9 mouse cellular contexts compared by ENCODE assay signal in the genomic region with DNA sequence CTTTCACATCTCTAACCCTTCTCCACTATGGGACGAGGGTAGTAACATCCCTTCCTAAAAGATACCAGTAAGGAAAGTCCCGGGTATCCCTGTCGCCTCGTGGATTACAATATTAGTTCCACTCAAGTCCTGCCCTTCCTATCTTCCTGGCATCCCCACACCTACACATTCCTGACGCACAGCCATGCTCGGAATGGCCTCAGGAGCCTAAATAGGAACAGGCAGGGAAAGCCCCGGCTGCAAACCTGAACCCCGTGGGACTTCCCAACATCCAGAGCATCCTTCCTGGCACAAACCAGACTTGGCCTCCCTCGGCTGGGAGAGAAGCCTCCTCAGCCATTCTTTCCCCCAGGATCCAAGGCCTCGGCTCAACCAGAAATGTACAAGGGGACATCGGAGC. TPM values are rescaled to one million over a fixed set of nuclear protein-coding genes. Genes with fewer than 3 reads are reported as not detected.
DNase-seq lines count a peak whose midpoint lies in the region; ATAC-seq and TF ChIP-seq lines count a peak whose summit lies in the region.
"Had no signal": no experiment of that assay in that cellular context is flagged by ENCODE, and none has a peak within 500 bp of the region (broad histone marks: within the 10 kb centered on the region; RNA-seq: fewer than 3 reads in every experiment).

No protein-coding gene starts in this region.

- H3K4me2 ChIP-seq in kidney, postnatal 0 days (ENCODE audit: low read length): no peak overlapping the region
- no peak overlapping the region for H3K4me2 ChIP-seq in kidney, embryonic 16.5 days (replicated peaks; ENCODE audit: low read depth, low read length)
- H3K4me2 ChIP-seq in embryonic facial prominence, embryonic 14.5 days (ENCODE audit: low read depth, low read length): peak overlapping the region; percentile 63
- peak overlapping the region; percentile 41 for H3K4me2 ChIP-seq in liver, embryonic 13.5 days

- H3K4me1 ChIP-seq in kidney, postnatal 0 days (replicated peaks; ENCODE audit: insufficient read depth, low read length): peaks cover 70% of the 10 kb centered on the region
- H3K4me1 ChIP-seq in kidney, embryonic 16.5 days (ENCODE audit: insufficient read depth, low read length): peaks cover 79% of the 10 kb centered on the region
- H3K4me1 ChIP-seq in embryonic facial prominence, embryonic 14.5 days (ENCODE audit: control insufficient read depth, insufficient read depth, low read length): peaks cover 75% of the 10 kb centered on the region
- H3K4me1 ChIP-seq in liver, embryonic 13.5 days (replicated peaks): peaks cover 90% of the 10 kb centered on the region

- no peak for TF ChIP-seq CTCF in kidney, postnatal 0 days (IDR thresholded peaks at IDR 0.05; ENCODE audit: low read depth)

- no peak overlapping the region for H3K4me3 ChIP-seq in kidney, postnatal 0 days (replicated peaks; ENCODE audit: low read depth, low read length)
- H3K4me3 ChIP-seq in kidney, embryonic 16.5 days (ENCODE audit: low read length): no peak overlapping the region
- H3K4me3 ChIP-seq in embryonic facial prominence, embryonic 14.5 days (ENCODE audit: low read depth, low read length): no peak overlapping the region
- no peak overlapping the region for H3K4me3 ChIP-seq in liver, embryonic 13.5 days (replicated peaks)

- H3K27me3 ChIP-seq in kidney, postnatal 0 days (ENCODE audit: insufficient read depth, low read length): no peaks in the 10 kb centered on the region
- H3K27me3 ChIP-seq in kidney, embryonic 16.5 days (ENCODE audit: insufficient read depth, low read length): no peaks in the 10 kb centered on the region
- H3K27me3 ChIP-seq in embryonic facial prominence, embryonic 14.5 days (replicated peaks; ENCODE audit: control insufficient read depth, insufficient read depth, low read length): no peaks in the 10 kb centered on the region
- no peaks in the 10 kb centered on the region for H3K27me3 ChIP-seq in liver, embryonic 13.5 days

- no peak overlapping the region for H3K27ac ChIP-seq in kidney, postnatal 0 days
- H3K27ac ChIP-seq in kidney, embryonic 16.5 days (ENCODE audit: low read length): no peak overlapping the region
- H3K27ac ChIP-seq in embryonic facial prominence, embryonic 14.5 days (replicated peaks; ENCODE audit: low read depth, low read length): peak overlapping the region; percentile 49
- H3K27ac ChIP-seq in liver, embryonic 13.5 days: peak overlapping the region; percentile 65

- WGBS in kidney, postnatal 0 days: 52% methylated on average over 11 of the region's 11 CpGs
- WGBS in kidney, embryonic 16.5 days: 54% methylated on average over 11 of the region's 11 CpGs
- 55% methylated on average over 11 of the region's 11 CpGs for WGBS in embryonic facial prominence, embryonic 14.5 days
- 72% methylated on average over 11 of the region's 11 CpGs for WGBS in liver, embryonic 13.5 days (ENCODE audit: insufficient replicate concordance)

- DNase-seq in adrenal gland, postnatal 10 days: peak; percentile 3
- DNase-seq in adrenal gland, postnatal 25 days: no peak
- DNase-seq in kidney, postnatal 0 days (ENCODE audit: low spot score): no peak
- DNase-seq in embryonic facial prominence, embryonic 14.5 days (ENCODE audit: low spot score): no peak
- no peak for DNase-seq in liver, embryonic 13.5 days
- DNase-seq in Muller cell, postnatal 12 days (ENCODE audit: inconsistent ontology term): no peak
- no peak for DNase-seq in embryo, embryonic 10.5 days (ENCODE audit: low spot score)

- no peaks in the 10 kb centered on the region for H3K36me3 ChIP-seq in kidney, postnatal 0 days (ENCODE audit: insufficient read depth, low read length)
- no peaks in the 10 kb centered on the region for H3K36me3 ChIP-seq in kidney, embryonic 16.5 days (ENCODE audit: insufficient read depth, low read length)
- H3K36me3 ChIP-seq in embryonic facial prominence, embryonic 14.5 days (ENCODE audit: control insufficient read depth, insufficient read depth, low read length): 0 out of 2 replicates have a peak, but pooled peaks cover 4% of the 10 kb centered on the region
- H3K36me3 ChIP-seq in liver, embryonic 13.5 days: 0 out of 2 replicates have a peak, but pooled peaks cover 3% of the 10 kb centered on the region

- no peaks in the 10 kb centered on the region for H3K9me3 ChIP-seq in kidney, postnatal 0 days (replicated peaks; ENCODE audit: low read length)
- H3K9me3 ChIP-seq in kidney, embryonic 16.5 days (ENCODE audit: low read length): no peaks in the 10 kb centered on the region
- no peaks in the 10 kb centered on the region for H3K9me3 ChIP-seq in embryonic facial prominence, embryonic 14.5 days (ENCODE audit: control insufficient read depth, low read length)
- no peaks in the 10 kb centered on the region for H3K9me3 ChIP-seq in liver, embryonic 13.5 days (replicated peaks)

- no peak for ATAC-seq in kidney, postnatal 0 days (replicated peaks; ENCODE audit: low FRiP score, low read depth)
- no peak for ATAC-seq in kidney, embryonic 16.5 days (ENCODE audit: low FRiP score, low TSS enrichment)
- no peak for ATAC-seq in embryonic facial prominence, embryonic 14.5 days (ENCODE audit: low read depth)
- no peak for ATAC-seq in liver, embryonic 13.5 days (ENCODE audit: low read depth)

- 0 out of 2 replicates have a peak overlapping the region, but pooled peaks have one; percentile 10 for H3K9ac ChIP-seq in kidney, postnatal 0 days (ENCODE audit: low read depth, low read length)
- no peak overlapping the region for H3K9ac ChIP-seq in kidney, embryonic 16.5 days (replicated peaks; ENCODE audit: low read length)
- 0 out of 2 replicates have a peak overlapping the region, but pooled peaks have one; percentile 26 for H3K9ac ChIP-seq in embryonic facial prominence, embryonic 14.5 days (ENCODE audit: low read depth, low read length)
- no peak overlapping the region for H3K9ac ChIP-seq in liver, embryonic 13.5 days

RNA-seq across cellular contexts. Expression of a gene that starts 14.5 kb away (rescaled TPM):
- total RNA-seq in adrenal gland, postnatal 10 days (2021): 100 to 1,000 TPM in 1 of 2 experiments, 10 to 100 TPM in 1; 84.4 to 113 TPM
- total RNA-seq in adrenal gland, postnatal 25 days (2021): 79.9 and 117 TPM in 2 replicates
- polyA plus RNA-seq in kidney, postnatal 0 days (2015; fragmentation: Nextera tagmentation; extraction: Ambion mirVana): 38.1 and 39.3 TPM in 2 replicates
- 51.5 and 59.8 TPM in 2 replicates for polyA plus RNA-seq in kidney, embryonic 16.5 days (2015; fragmentation: Nextera tagmentation; extraction: Ambion mirVana)
- polyA plus RNA-seq in embryonic facial prominence, embryonic 14.5 days (2014; fragmentation: Nextera tagmentation; extraction: Ambion mirVana): 44.0 and 47.2 TPM in 2 replicates
- polyA plus RNA-seq in liver, embryonic 13.5 days (2015; fragmentation: Nextera tagmentation; extraction: Ambion mirVana): 12.8 and 12.9 TPM in 2 replicates

RNA-seq across cellular contexts. Expression of a gene that starts 26.1 kb away (rescaled TPM):
- 10 to 100 TPM; 72.3 to 74.7 TPM for total RNA-seq in adrenal gland, postnatal 10 days (2021)
- 132 and 143 TPM in 2 replicates for total RNA-seq in adrenal gland, postnatal 25 days (2021)
- polyA plus RNA-seq in kidney, postnatal 0 days (2015; fragmentation: Nextera tagmentation; extraction: Ambion mirVana): 41.4 and 43.6 TPM in 2 replicates
- 46.0 and 49.9 TPM in 2 replicates for polyA plus RNA-seq in kidney, embryonic 16.5 days (2015; fragmentation: Nextera tagmentation; extraction: Ambion mirVana)
- polyA plus RNA-seq in embryonic facial prominence, embryonic 14.5 days (2014; fragmentation: Nextera tagmentation; extraction: Ambion mirVana): 27.9 and 29.3 TPM in 2 replicates
- 14.0 and 14.4 TPM in 2 replicates for polyA plus RNA-seq in liver, embryonic 13.5 days (2015; fragmentation: Nextera tagmentation; extraction: Ambion mirVana)

RNA-seq across cellular contexts. Expression of a gene that starts 30.4 kb away (rescaled TPM):
- 10 to 100 TPM; 77.5 to 80.8 TPM for total RNA-seq in adrenal gland, postnatal 10 days (2021)
- total RNA-seq in adrenal gland, postnatal 25 days (2021): 72.6 and 92.6 TPM in 2 replicates
- polyA plus RNA-seq in kidney, postnatal 0 days (2015; fragmentation: Nextera tagmentation; extraction: Ambion mirVana): 111 and 123 TPM in 2 replicates
- 90.2 and 108 TPM in 2 replicates for polyA plus RNA-seq in kidney, embryonic 16.5 days (2015; fragmentation: Nextera tagmentation; extraction: Ambion mirVana)
- 92.9 and 98.4 TPM in 2 replicates for polyA plus RNA-seq in embryonic facial prominence, embryonic 14.5 days (2014; fragmentation: Nextera tagmentation; extraction: Ambion mirVana)
- 92.6 and 95.3 TPM in 2 replicates for polyA plus RNA-seq in liver, embryonic 13.5 days (2015; fragmentation: Nextera tagmentation; extraction: Ambion mirVana)

RNA-seq across cellular contexts. Expression of a gene that starts 33.2 kb away (rescaled TPM):
- total RNA-seq in adrenal gland, postnatal 10 days (2021): 1 to 10 TPM; 1.9 to 4.5 TPM
- total RNA-seq in adrenal gland, postnatal 25 days (2021): 1.3 and 1.5 TPM in 2 replicates
- polyA plus RNA-seq in kidney, postnatal 0 days (2015; fragmentation: Nextera tagmentation; extraction: Ambion mirVana): 6.3 and 9.2 TPM in 2 replicates
- polyA plus RNA-seq in kidney, embryonic 16.5 days (2015; fragmentation: Nextera tagmentation; extraction: Ambion mirVana): 21.2 and 24.6 TPM in 2 replicates
- 11.7 and 12.6 TPM in 2 replicates for polyA plus RNA-seq in embryonic facial prominence, embryonic 14.5 days (2014; fragmentation: Nextera tagmentation; extraction: Ambion mirVana)
- 14.6 and 16.4 TPM in 2 replicates for polyA plus RNA-seq in liver, embryonic 13.5 days (2015; fragmentation: Nextera tagmentation; extraction: Ambion mirVana)
- total RNA-seq: gastrocnemius, adult 8-10 months had no signal

RNA-seq across cellular contexts. Expression of a gene that starts 53.0 kb away (rescaled TPM):
- total RNA-seq in adrenal gland, postnatal 10 days (2021): 1 to 10 TPM; 1.1 to 2.6 TPM
- 0.36 TPM in 1 of 2 replicates, not detected in the other for total RNA-seq in adrenal gland, postnatal 25 days (2021)
- 0.09 TPM in 1 of 2 replicates, not detected in the other for polyA plus RNA-seq in kidney, postnatal 0 days (2015; fragmentation: Nextera tagmentation; extraction: Ambion mirVana)
- polyA plus RNA-seq in kidney, embryonic 16.5 days (2015; fragmentation: Nextera tagmentation; extraction: Ambion mirVana): not detected in 2 replicates
- 0.25 and 0.33 TPM in 2 replicates for polyA plus RNA-seq in embryonic facial prominence, embryonic 14.5 days (2014; fragmentation: Nextera tagmentation; extraction: Ambion mirVana)
- polyA plus RNA-seq in liver, embryonic 13.5 days (2015; fragmentation: Nextera tagmentation; extraction: Ambion mirVana): 0.06 and 0.08 TPM in 2 replicates

Comparison
In these comparisons a context has a peak if more than half of its experiments do, and no peak if none do; other contexts are left out.
1. H3K9ac ChIP-seq: peak in kidney, postnatal 0 days (single experiment) and embryonic facial prominence, embryonic 14.5 days (single experiment); none in kidney, embryonic 16.5 days (single experiment) and liver, embryonic 13.5 days (single experiment).
2. H3K27ac ChIP-seq: peak in embryonic facial prominence, embryonic 14.5 days (single experiment) and liver, embryonic 13.5 days (single experiment); none in kidney, postnatal 0 days (single experiment) and kidney, embryonic 16.5 days (single experiment).
3. H3K4me2 ChIP-seq: peak in embryonic facial prominence, embryonic 14.5 days (single experiment) and liver, embryonic 13.5 days (single experiment); none in kidney, postnatal 0 days (single experiment) and kidney, embryonic 16.5 days (single experiment).